Comparison of ENCODE assay signal across 15 mouse cellular contexts in genomic region chr12:100953926-100954325, GRCm38 (mm10). TPM values are rescaled to one million over a fixed set of nuclear protein-coding genes. Genes with fewer than 3 reads are reported as not detected.
DNase-seq lines count a peak whose midpoint lies in the region; ATAC-seq and TF ChIP-seq lines count a peak whose summit lies in the region.
"Had no signal": no experiment of that assay in that cellular context is flagged by ENCODE, and none has a peak within 500 bp of the region (broad histone marks: within the 10 kb centered on the region; RNA-seq: fewer than 3 reads in every experiment).

No protein-coding gene starts in this region.

- H3K9ac ChIP-seq in liver, embryonic 11.5 days (ENCODE audit: low read depth, low read length), result no peak overlapping the region
- peak overlapping the region; percentile 75 for H3K9ac ChIP-seq in liver, embryonic 13.5 days
- no peak overlapping the region for H3K9ac ChIP-seq in forebrain, postnatal 0 days
- no peak overlapping the region for H3K9ac ChIP-seq in intestine, embryonic 16.5 days (ENCODE audit: low read depth, low read length)
- H3K9ac ChIP-seq: embryonic facial prominence, embryonic 15.5 days; intestine, embryonic 15.5 days had no signal

- no peak overlapping the region for H3K4me2 ChIP-seq in liver, embryonic 11.5 days
- H3K4me2 ChIP-seq in liver, embryonic 13.5 days, result peak overlapping the region; percentile 67
- no peak overlapping the region for H3K4me2 ChIP-seq in forebrain, postnatal 0 days (ENCODE audit: low read depth)
- H3K4me2 ChIP-seq in intestine, embryonic 16.5 days (ENCODE audit: low read depth, low read length), result no peak overlapping the region
- H3K4me2 ChIP-seq: embryonic facial prominence, embryonic 15.5 days; intestine, embryonic 15.5 days had no signal

- no peak overlapping the region for H3K4me3 ChIP-seq in liver, embryonic 11.5 days (ENCODE audit: low read depth, low read length)
- no peak overlapping the region for H3K4me3 ChIP-seq in liver, embryonic 13.5 days (replicated peaks)
- no peak overlapping the region for H3K4me3 ChIP-seq in forebrain, postnatal 0 days (ENCODE audit: low read depth, low read length)
- H3K4me3 ChIP-seq in intestine, embryonic 16.5 days (ENCODE audit: low read length), result no peak overlapping the region
- H3K4me3 ChIP-seq: embryonic facial prominence, embryonic 15.5 days; intestine, embryonic 15.5 days; midbrain, embryonic 10.5 days had no signal

- 0 out of 2 replicates have a peak, but pooled peaks cover 2% of the 10 kb centered on the region for H3K36me3 ChIP-seq in liver, embryonic 11.5 days (ENCODE audit: control insufficient read depth, insufficient read depth, low read length)
- H3K36me3 ChIP-seq in liver, embryonic 13.5 days, result peaks cover 31% of the 10 kb centered on the region
- peaks cover 14% of the 10 kb centered on the region; the same call in 1 of the 2 replicates for H3K36me3 ChIP-seq in forebrain, postnatal 0 days (ENCODE audit: insufficient read depth)
- H3K36me3 ChIP-seq in intestine, embryonic 16.5 days (ENCODE audit: control insufficient read depth, insufficient read depth, low read length), result peaks cover 5% of the 10 kb centered on the region; the same call in 1 of the 2 replicates
- H3K36me3 ChIP-seq: embryonic facial prominence, embryonic 15.5 days had no signal

- H3K9me3 ChIP-seq in liver, embryonic 11.5 days (ENCODE audit: control insufficient read depth, low read length), result no peaks in the 10 kb centered on the region
- no peaks in the 10 kb centered on the region for H3K9me3 ChIP-seq in liver, embryonic 13.5 days (replicated peaks)
- no peaks in the 10 kb centered on the region for H3K9me3 ChIP-seq in forebrain, postnatal 0 days (ENCODE audit: low read length)
- no peaks in the 10 kb centered on the region for H3K9me3 ChIP-seq in intestine, embryonic 16.5 days (ENCODE audit: control insufficient read depth, low read length)
- H3K9me3 ChIP-seq: embryonic facial prominence, embryonic 15.5 days; intestine, embryonic 15.5 days; midbrain, embryonic 10.5 days had no signal

- no peak for ATAC-seq in liver, embryonic 11.5 days (replicated peaks; ENCODE audit: low FRiP score)
- peak; percentile 24 for ATAC-seq in liver, embryonic 13.5 days (ENCODE audit: low read depth)
- ATAC-seq in forebrain, postnatal 0 days, result no peak
- ATAC-seq in intestine, embryonic 16.5 days, result no peak
- ATAC-seq: hindbrain, embryonic 16.5 days; intestine, embryonic 15.5 days; Patski had no signal

- no peak overlapping the region for H3K27ac ChIP-seq in liver, embryonic 11.5 days (ENCODE audit: low read depth, low read length)
- H3K27ac ChIP-seq in liver, embryonic 13.5 days, result peak overlapping the region; percentile 99
- no peak overlapping the region for H3K27ac ChIP-seq in forebrain, postnatal 0 days (ENCODE audit: low read depth, low read length)
- no peak overlapping the region for H3K27ac ChIP-seq in intestine, embryonic 16.5 days (ENCODE audit: low read length)
- H3K27ac ChIP-seq: embryonic facial prominence, embryonic 15.5 days; intestine, embryonic 15.5 days had no signal

- no peaks in the 10 kb centered on the region for H3K27me3 ChIP-seq in liver, embryonic 11.5 days (replicated peaks; ENCODE audit: control insufficient read depth, insufficient read depth, low read length)
- H3K27me3 ChIP-seq in liver, embryonic 13.5 days, result no peaks in the 10 kb centered on the region
- H3K27me3 ChIP-seq in forebrain, postnatal 0 days (ENCODE audit: insufficient read depth, low read length), result no peaks in the 10 kb centered on the region
- no peaks in the 10 kb centered on the region for H3K27me3 ChIP-seq in intestine, embryonic 16.5 days (replicated peaks; ENCODE audit: control insufficient read depth, insufficient read depth, low read length)
- H3K27me3 ChIP-seq: embryonic facial prominence, embryonic 15.5 days; intestine, embryonic 15.5 days; Patski had no signal

- no peak for TF ChIP-seq CTCF in forebrain, postnatal 0 days (IDR thresholded peaks at IDR 0.05; ENCODE audit: low read depth)

- 48% methylated on average over 8 of the region's 8 CpGs for WGBS in liver, embryonic 11.5 days
- 29% methylated on average over 8 of the region's 8 CpGs for WGBS in liver, embryonic 13.5 days (ENCODE audit: insufficient replicate concordance)
- 88% methylated on average over 8 of the region's 8 CpGs for WGBS in forebrain, postnatal 0 days
- 71% methylated on average over 8 of the region's 8 CpGs for WGBS in intestine, embryonic 16.5 days

- peak; percentile 89 for DNase-seq in liver
- DNase-seq in liver, embryonic 11.5 days (ENCODE audit: low spot score), result no peak
- DNase-seq in c-Kit-positive CD71-positive TER-119-positive erythroid progenitor cells, embryonic 14.5 days (ENCODE audit: low spot score), result peak; percentile 45
- peak; percentile 58 for DNase-seq in liver, embryonic 13.5 days
- no peak for DNase-seq in forebrain, postnatal 0 days
- DNase-seq in Muller cell, postnatal 12 days (ENCODE audit: inconsistent ontology term), result no peak
- DNase-seq: cerebellum, adult 11 months; cerebellum, adult 9-11 months had no signal

- H3K4me1 ChIP-seq in liver, embryonic 11.5 days (replicated peaks; ENCODE audit: control insufficient read depth, insufficient read depth, low read length), result peaks cover 60% of the 10 kb centered on the region
- H3K4me1 ChIP-seq in liver, embryonic 13.5 days (replicated peaks), result peaks cover 70% of the 10 kb centered on the region
- H3K4me1 ChIP-seq in forebrain, postnatal 0 days (ENCODE audit: insufficient read depth), result no peaks in the 10 kb centered on the region
- peaks cover 4% of the 10 kb centered on the region for H3K4me1 ChIP-seq in intestine, embryonic 16.5 days (ENCODE audit: control insufficient read depth, insufficient read depth, low read length)

RNA-seq across cellular contexts. Expression of gene Gpr68, which starts 45.9 kb away (rescaled TPM):
- 0.10 and 0.17 TPM in 2 replicates for polyA plus RNA-seq in liver, embryonic 11.5 days (2014; fragmentation: Nextera tagmentation; extraction: Ambion mirVana)
- 0.07 and 0.08 TPM in 2 replicates for polyA plus RNA-seq in liver, embryonic 13.5 days (2015; fragmentation: Nextera tagmentation; extraction: Ambion mirVana)
- 4.9 and 7.0 TPM in 2 replicates for total RNA-seq in forebrain, postnatal 0 days (2014; rRNA removed)
- polyA plus RNA-seq in forebrain, postnatal 0 days (2015; fragmentation: Nextera tagmentation; extraction: Ambion mirVana), result 1.8 and 3.7 TPM in 2 replicates
- 0.48 and 0.56 TPM in 2 replicates for polyA plus RNA-seq in intestine, embryonic 16.5 days (2015; fragmentation: Nextera tagmentation; extraction: Ambion mirVana)
- total RNA-seq: common myeloid progenitor, adult 5-6 weeks had no signal

Comparison
In these comparisons a context has a peak if more than half of its experiments do, and no peak if none do; other contexts are left out.
1. DNase-seq: peak in liver (single experiment), c-Kit-positive CD71-positive TER-119-positive erythroid progenitor cells, embryonic 14.5 days (single experiment) and liver, embryonic 13.5 days (single experiment); none in liver, embryonic 11.5 days (single experiment), forebrain, postnatal 0 days (single experiment) and Muller cell, postnatal 12 days (single experiment).